Mouse (Mus musculus) C2C12 (cell line): ENCODE data around the gene Gm11549. TPM values are rescaled to one million over a fixed set of nuclear protein-coding genes. Genes with fewer than 3 reads are reported as not detected.
A peak's percentile ranks its signal among the peaks of the same experiment; 100 is the strongest.

ENCODE experiments used
- H3K27me3 ChIP-seq: one replicate; pipeline ENCODE4 v1.6.1; 2011; ENCODE audit not compliant: control insufficient read depth, insufficient read depth, insufficient read length
- H3K36me3 ChIP-seq: one replicate; pipeline ENCODE4 v1.6.1; 2011; ENCODE audit not compliant: control insufficient read depth, insufficient read depth
- H3K4me3 ChIP-seq: one replicate; pipeline ENCODE4 v1.5.1; 2011; ENCODE audit warnings: mild to moderate bottlenecking, control low read depth; ENCODE audit not compliant: poor library complexity, insufficient read depth, severe bottlenecking
- H3K79me2 ChIP-seq: one replicate; pipeline ENCODE4 v1.6.1; 2011; ENCODE audit not compliant: control insufficient read depth, insufficient read depth
- H3K79me3 ChIP-seq: one replicate; pipeline ENCODE4 v1.6.1; 2011; ENCODE audit warnings: low read depth, control low read depth
- H3ac ChIP-seq: one replicate; pipeline ENCODE3; 2011; ENCODE audit warnings: low read depth; ENCODE audit not compliant: control insufficient read depth, insufficient read length
- CEBPB ChIP-seq: IDR thresholded peaks from one replicate; pipeline ENCODE4 v1.6.1; 2011; ENCODE audit warnings: low read depth, mild to moderate bottlenecking, control low read depth, moderate library complexity
- CTCF ChIP-seq: IDR thresholded peaks from one replicate; pipeline ENCODE4 v1.5.1; 2011; ENCODE audit not compliant: control insufficient read depth, insufficient read depth, insufficient read length
- FOSL1 ChIP-seq: IDR thresholded peaks from one replicate; pipeline ENCODE4 v1.8.0; 2011; ENCODE audit warnings: mild to moderate bottlenecking, low read length; ENCODE audit not compliant: poor library complexity, insufficient read depth, severe bottlenecking
- MAX ChIP-seq: IDR thresholded peaks from one replicate; pipeline ENCODE4 v1.6.1; 2011; ENCODE audit warnings: mild to moderate bottlenecking, control low read depth
- MYOD1 ChIP-seq: IDR thresholded peaks from one replicate; pipeline ENCODE4 v1.6.1; 2011; ENCODE audit warnings: low read depth; ENCODE audit not compliant: control insufficient read depth, insufficient read length
- MYOG ChIP-seq: IDR thresholded peaks from one replicate; pipeline ENCODE4 v1.6.1; 2011; ENCODE audit not compliant: control insufficient read depth, insufficient read length; ENCODE audit errors: extremely low read depth
- USF1 ChIP-seq: IDR thresholded peaks from one replicate; pipeline ENCODE4 v1.6.1; 2011; ENCODE audit warnings: low read depth, mild to moderate bottlenecking, control low read depth, moderate library complexity
- polyA plus RNA-seq: library from polyadenylated mRNA; unstranded; fragments of >200 nt; fragmentation: generic; extraction: Trizol; gene quantifications from one replicate; pipeline ENCODE4 v1.2.1, GENCODE M21; 2012; ENCODE audit warnings: missing spikeins

The Gm11549 gene
- polyA plus RNA-seq, 1 experiment = not detected

DNA sequence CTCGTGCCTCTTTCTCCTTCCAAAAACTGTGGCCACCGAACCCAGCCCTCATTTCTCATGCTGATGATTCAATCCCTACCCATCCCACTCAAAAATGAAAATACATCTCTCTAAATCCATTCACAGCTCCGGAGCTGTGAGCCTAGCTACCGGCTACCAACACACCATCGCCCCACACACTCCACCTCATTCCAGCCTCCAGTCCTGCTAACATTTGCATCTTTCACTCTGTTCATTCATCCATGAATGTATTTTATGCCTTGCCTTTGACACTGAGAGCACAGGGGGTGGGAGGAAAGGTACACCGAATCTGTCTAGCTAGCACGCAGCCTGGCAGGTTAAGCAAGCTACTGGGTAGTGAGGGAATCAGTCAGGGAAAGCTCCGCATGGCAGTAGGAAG lies 42.8 kb downstream of the Gm11549 start:
- Histone ChIP-seq H3ac (no peak overlapping the region), H3K79me2 (peaks cover 29% of the 10 kb centered on the region), H3K79me3 (peaks cover 14% of the 10 kb centered on the region), H3K4me3 (no peak overlapping the region), H3K27me3 (no peaks in the 10 kb centered on the region), H3K36me3 (no peaks in the 10 kb centered on the region)
- no peak for TF ChIP-seq CEBPB
- no peak for TF ChIP-seq MYOD1
- TF ChIP-seq MYOG = no peak
- no peak for TF ChIP-seq MAX

DNA sequence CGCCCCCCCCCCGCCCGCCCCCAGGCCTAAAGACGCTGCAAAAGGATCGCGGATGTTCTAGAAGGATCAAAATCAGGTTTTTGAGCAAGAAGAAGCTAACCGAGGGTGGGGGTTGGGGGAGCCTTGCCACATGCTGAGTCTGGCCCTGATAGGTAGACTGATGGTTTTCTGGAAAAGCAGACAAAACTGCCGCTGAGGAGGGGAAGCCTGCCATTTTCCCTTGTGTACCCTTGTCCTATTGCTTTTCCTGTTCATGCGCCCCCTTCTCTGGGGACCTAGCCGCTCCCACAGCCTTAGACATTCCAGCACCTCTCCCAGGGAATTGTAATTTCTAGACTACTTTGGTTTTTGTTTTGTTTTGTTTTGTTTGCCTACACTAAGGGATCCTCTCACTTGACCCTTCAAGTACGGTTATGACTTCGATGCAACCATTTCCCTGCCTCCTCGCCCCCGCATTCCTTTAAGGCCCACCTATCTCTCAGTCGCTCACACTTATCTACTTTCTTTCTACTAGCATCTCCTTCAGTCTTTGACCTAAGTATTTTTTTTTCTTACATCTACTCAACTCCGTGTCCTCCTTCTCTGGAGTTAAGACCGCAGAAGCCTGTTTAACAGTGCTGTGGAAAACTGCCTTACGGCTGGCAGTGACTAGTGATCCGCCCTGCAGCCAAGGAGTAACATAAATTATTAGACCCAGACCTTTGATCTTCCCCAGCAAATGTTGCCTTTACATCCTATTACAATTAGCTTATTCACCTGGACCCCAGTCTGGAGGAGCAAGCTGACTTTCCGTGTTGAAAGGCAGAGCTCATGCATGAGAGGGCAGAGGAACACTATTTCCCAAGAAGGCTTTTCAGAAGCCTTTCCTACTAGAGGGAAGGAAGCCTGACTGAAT lies 45.1 kb downstream of the Gm11549 start:
- Histone ChIP-seq H3K79me3 (peaks cover 36% of the 10 kb centered on the region), H3K27me3 (no peaks in the 10 kb centered on the region), H3K79me2 (peaks cover 51% of the 10 kb centered on the region), H3K4me3 (peak overlapping the region; percentile 89), H3K36me3 (peaks cover 6% of the 10 kb centered on the region), H3ac (no peak overlapping the region)
- TF ChIP-seq USF1 (no peak), MYOG (no peak), MAX (no peak), CTCF (no peak), MYOD1 (no peak), FOSL1 (no peak), CEBPB (no peak)

DNA sequence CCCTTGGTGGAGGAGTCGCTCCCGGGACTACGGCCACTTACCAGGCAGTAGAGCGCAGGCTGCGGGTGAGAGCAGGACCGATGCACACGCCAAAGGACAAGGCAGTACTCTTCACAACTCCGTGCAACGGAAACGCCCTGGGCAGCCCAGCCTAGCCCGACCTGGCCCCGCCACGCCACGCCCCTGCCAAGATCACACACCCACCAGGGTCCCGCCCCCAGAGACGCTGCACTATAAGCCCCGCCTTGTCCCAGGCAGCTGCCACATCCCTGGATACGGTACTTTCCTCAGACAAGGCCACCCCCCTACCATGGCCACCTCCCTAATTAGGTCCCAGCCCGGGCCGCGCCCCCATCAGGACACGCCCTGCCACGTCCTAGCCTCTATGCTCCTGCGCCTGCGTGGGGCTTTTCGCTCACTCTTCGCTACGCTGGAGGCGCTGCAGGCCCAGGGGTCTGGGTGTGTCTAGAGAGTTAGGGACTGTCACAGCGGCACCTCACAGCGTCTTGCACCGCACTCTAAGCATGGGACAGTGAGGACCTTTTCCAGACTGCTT lies 46.0 kb downstream of the Gm11549 start, which contains the start of the genes Anxa5 and 1810062G17Rik:
Anxa5 (minus strand) TSS at position 363 of the 556 bp plus-strand sequence.
1810062G17Rik (plus strand) TSS at position 406 of the 556 bp plus-strand sequence.
- H3ac ChIP-seq = peak within 1 kb of the TSS; percentile 80
- peaks cover 60% of the 10 kb centered on the region for H3K79me2 ChIP-seq
- H3K36me3 ChIP-seq = peaks cover 11% of the 10 kb centered on the region
- H3K27me3 ChIP-seq = no peaks in the 10 kb centered on the region
- no peak for TF ChIP-seq MAX
- no peak for TF ChIP-seq MYOD1
- no peak for TF ChIP-seq FOSL1
- TF ChIP-seq USF1 = no peak
- TF ChIP-seq CTCF = no peak
- TF ChIP-seq CEBPB = no peak
- no peak for TF ChIP-seq MYOG
- peak within 1 kb of the TSS; percentile 89 for H3K4me3 ChIP-seq
- H3K79me3 ChIP-seq = peaks cover 44% of the 10 kb centered on the region

DNA sequence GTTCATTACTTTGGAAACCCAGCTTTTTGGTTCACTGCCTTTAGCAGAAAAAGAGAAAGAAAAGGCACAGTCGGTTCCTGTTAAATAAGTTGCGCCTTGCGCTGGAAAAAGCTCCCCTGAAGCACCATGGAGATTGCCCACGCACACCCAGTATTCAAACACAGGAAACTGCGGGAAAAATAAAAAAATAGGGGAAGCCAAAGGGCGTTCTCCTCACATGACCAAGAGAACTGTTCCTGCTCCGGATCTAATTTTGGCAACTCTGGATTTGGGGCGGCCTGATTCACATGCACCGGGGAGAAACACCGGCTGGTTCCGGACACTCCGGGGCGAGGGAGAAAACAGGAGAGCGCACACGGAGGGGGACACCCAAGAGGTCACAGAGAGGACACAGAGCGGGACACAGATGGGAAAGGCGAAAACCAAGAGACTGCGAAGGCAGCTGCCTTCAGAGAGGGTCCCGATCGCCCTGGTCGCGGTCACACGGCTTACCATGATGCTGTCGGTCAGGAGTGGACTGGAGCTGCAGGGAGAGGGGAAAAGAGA lies 46.6 kb downstream of the Gm11549 start:
- Histone ChIP-seq H3K27me3 (no peaks in the 10 kb centered on the region), H3ac (peak overlapping the region; percentile 80), H3K36me3 (peaks cover 12% of the 10 kb centered on the region), H3K79me2 (peaks cover 66% of the 10 kb centered on the region), H3K79me3 (peaks cover 50% of the 10 kb centered on the region), H3K4me3 (peak overlapping the region; percentile 89)
- TF ChIP-seq CEBPB (no peak), USF1 (peak; percentile 65)

DNA sequence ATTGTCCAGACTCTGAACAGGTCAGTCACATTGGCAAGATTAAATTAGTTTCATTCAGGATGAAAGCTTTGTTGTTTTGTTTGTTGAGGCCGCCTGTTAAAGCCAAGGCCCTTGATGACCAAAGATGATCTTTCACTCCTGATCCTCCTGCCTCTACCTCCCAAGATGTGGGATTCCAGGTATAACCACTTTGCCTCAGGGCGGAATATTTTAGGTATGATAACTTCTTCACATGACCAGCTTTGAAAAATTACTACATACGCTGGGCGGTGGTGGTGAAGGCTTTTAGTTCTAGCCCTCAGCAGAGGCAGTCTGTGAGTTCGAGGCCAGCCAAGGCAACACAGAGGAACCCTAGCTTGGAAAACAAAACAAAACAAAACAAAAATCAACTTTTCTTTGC lies 47.2 kb downstream of the Gm11549 start:
- no peaks in the 10 kb centered on the region for H3K27me3 ChIP-seq
- peaks cover 55% of the 10 kb centered on the region for H3K79me3 ChIP-seq
- peak overlapping the region; percentile 10 for H3ac ChIP-seq
- H3K36me3 ChIP-seq = peaks cover 18% of the 10 kb centered on the region
- H3K79me2 ChIP-seq = peaks cover 72% of the 10 kb centered on the region
- TF ChIP-seq CEBPB (no peak), CTCF (no peak), MAX (no peak), USF1 (peak; percentile 85), MYOG (no peak), MYOD1 (no peak), FOSL1 (no peak)
- H3K4me3 ChIP-seq = peak overlapping the region; percentile 89
